Mouse (Mus musculus) stomach, embryonic 15.5 days (tissue): ENCODE results near the gene Gstt3. TPM values are rescaled to one million over a fixed set of nuclear protein-coding genes. Genes with fewer than 3 reads are reported as not detected.
A peak's percentile ranks its signal among the peaks of the same experiment; 100 is the strongest.
"Not testable (repeated sequence)": the region's sequence is repeated elsewhere in the genome, so short reads cannot be mapped to it uniquely, and the experiment has no call there.

ENCODE experiments used
- ATAC-seq: fragments of 200-750 bp; cut with Nextera tagmentation; 2 replicates; pipeline ENCODE4 v1.8.0; 2017; ENCODE audit warnings: low read depth, moderate number of reproducible peaks, moderate TSS enrichment; ENCODE audit not compliant: insufficient read depth, low FRiP score
- H3K27ac ChIP-seq: fragments of 300-500 bp; sonication (generic); 2 replicates; pipeline ENCODE4 v1.5.1; 2015; ENCODE audit warnings: mild to moderate bottlenecking, inconsistent platforms
- H3K27me3 ChIP-seq: fragments of 300-500 bp; sonication (generic); replicated peaks from 2 replicates; pipeline ENCODE4 v1.6.1; 2015; ENCODE audit warnings: inconsistent platforms
- H3K36me3 ChIP-seq: fragments of 300-500 bp; sonication (generic); 2 replicates; pipeline ENCODE4 v1.6.1; 2015; ENCODE audit warnings: inconsistent platforms
- H3K4me1 ChIP-seq: fragments of 300-500 bp; sonication (generic); 2 replicates; pipeline ENCODE4 v1.6.1; 2015; ENCODE audit warnings: inconsistent platforms
- H3K4me2 ChIP-seq: fragments of 300-500 bp; sonication (generic); 2 replicates; pipeline ENCODE4 v1.6.1; 2015; ENCODE audit warnings: mild to moderate bottlenecking, inconsistent platforms
- H3K4me3 ChIP-seq: fragments of 300-500 bp; sonication (generic); replicated peaks from 2 replicates; pipeline ENCODE4 v1.5.1; 2015; ENCODE audit warnings: inconsistent platforms
- H3K9ac ChIP-seq: fragments of 300-500 bp; sonication (generic); 2 replicates; pipeline ENCODE4 v1.6.1; 2015; ENCODE audit warnings: inconsistent platforms
- H3K9me3 ChIP-seq: fragments of 300-500 bp; sonication (generic); 2 replicates; pipeline ENCODE4 v1.6.1; 2016; ENCODE audit warnings: inconsistent platforms
- WGBS: fragments of 180-500 bp; shearing (Covaris S2); methylation state at CpG from one replicate; pipeline ENCODE4 v1.1.7; 2015; 5-methylcytosine and 5-hydroxymethylcytosine counted together
- polyA plus RNA-seq: library from polyadenylated mRNA; unstranded; fragments of >200 nt; fragmentation: Nextera tagmentation; extraction: Ambion mirVana; gene quantifications from 2 replicates; pipeline ENCODE4 v1.2.1, GENCODE M21; 2015

The Gstt3 gene
- polyA plus RNA-seq, 1 experiment from 2014 or later = 43.5 TPM

- ATAC-seq = no peak
- no peak overlapping the region for H3K27ac ChIP-seq
- no peak overlapping the region for H3K9ac ChIP-seq
- H3K9me3 ChIP-seq = no peaks in the 10 kb centered on the region
- WGBS = 82% methylated on average over 2 of the region's 2 CpGs
- H3K4me3 ChIP-seq = no peak overlapping the region
- 0 out of 2 replicates have a peak, but pooled peaks cover 17% of the 10 kb centered on the region for H3K4me1 ChIP-seq
- H3K4me2 ChIP-seq = no peak overlapping the region
- H3K36me3 ChIP-seq = no peaks in the 10 kb centered on the region
- no peaks in the 10 kb centered on the region for H3K27me3 ChIP-seq
Measured at GRCm38 (mm10) chr10:75777885-75778284, 3.3 kb downstream of the Gstt3 start.

GRCm38 (mm10) chr10:75776562-75776961 lies 4.7 kb downstream of the Gstt3 start:
- no peak overlapping the region for H3K4me2 ChIP-seq
- WGBS = 89% methylated on average over 6 of the region's 6 CpGs
- H3K27me3 ChIP-seq = no peaks in the 10 kb centered on the region
- no peaks in the 10 kb centered on the region for H3K36me3 ChIP-seq
- H3K9me3 ChIP-seq = no peaks in the 10 kb centered on the region
- H3K4me3 ChIP-seq = no peak overlapping the region
- H3K4me1 ChIP-seq = 0 out of 2 replicates have a peak, but pooled peaks cover 23% of the 10 kb centered on the region
- ATAC-seq = no peak
- H3K9ac ChIP-seq = no peak overlapping the region
- H3K27ac ChIP-seq = no peak overlapping the region

- Histone ChIP-seq H3K27me3 (no peaks in the 10 kb centered on the region), H3K9ac (no peak overlapping the region), H3K36me3 (no peaks in the 10 kb centered on the region), H3K4me2 (no peak overlapping the region), H3K4me3 (no peak overlapping the region), H3K4me1 (0 out of 2 replicates have a peak, but pooled peaks cover 11% of the 10 kb centered on the region), H3K9me3 (no peaks in the 10 kb centered on the region), H3K27ac (no peak overlapping the region)
- ATAC-seq = no peak
- 92% methylated on average over 9 of the region's 9 CpGs for WGBS
Measured at GRCm38 (mm10) chr10:75774587-75774986, 6.6 kb downstream of the Gstt3 start.

- H3K4me2 ChIP-seq = no peak overlapping the region
- ATAC-seq = no peak
- no peak overlapping the region for H3K4me3 ChIP-seq
- H3K36me3 ChIP-seq = no peaks in the 10 kb centered on the region
- H3K9ac ChIP-seq = no peak overlapping the region
- H3K27me3 ChIP-seq = no peaks in the 10 kb centered on the region
- H3K27ac ChIP-seq = no peak overlapping the region
- H3K9me3 ChIP-seq = no peaks in the 10 kb centered on the region
- H3K4me1 ChIP-seq = 0 out of 2 replicates have a peak, but pooled peaks cover 8% of the 10 kb centered on the region
- WGBS = 82% methylated on average over 5 of the region's 5 CpGs
Measured at GRCm38 (mm10) chr10:75774102-75774501, 7.1 kb downstream of the Gstt3 start.

GRCm38 (mm10) chr10:75772795-75773664 lies 8.2 kb downstream of the Gstt3 start, which contains the start of gene Ddt:
Gene Ddt (minus strand): TSS chr10:75773414.
- Histone ChIP-seq H3K27ac (no peak within 1 kb of the TSS; the same call in 1 of the 2 replicates), H3K4me3 (peak within 1 kb of the TSS; percentile 76), H3K27me3 (no peaks in the 10 kb centered on the region), H3K4me2 (peak within 1 kb of the TSS; percentile 99), H3K4me1 (0 out of 2 replicates have a peak, but pooled peaks cover 8% of the 10 kb centered on the region), H3K9ac (peak within 1 kb of the TSS; percentile 51), H3K9me3 (no peaks in the 10 kb centered on the region), H3K36me3 (no peaks in the 10 kb centered on the region)
- peak; percentile 98 for ATAC-seq
- WGBS = under 1% methylated on average over 41 of the region's 47 CpGs

- not testable (repeated sequence) for H3K9me3 ChIP-seq, H3K4me3 ChIP-seq, H3K36me3 ChIP-seq, H3K27ac ChIP-seq, H3K27me3 ChIP-seq, H3K9ac ChIP-seq, ATAC-seq, H3K4me2 ChIP-seq
- 26% methylated on average over 5 of the region's 5 CpGs for WGBS
- peaks cover 11% of the 10 kb centered on the region for H3K4me1 ChIP-seq
Measured at GRCm38 (mm10) chr10:75767756-75768155, 13.5 kb downstream of the Gstt3 start.

GRCm38 (mm10) chr10:75766856-75767255 lies 14.4 kb downstream of the Gstt3 start:
- no peak overlapping the region for H3K9ac ChIP-seq
- no peak for ATAC-seq
- H3K4me1 ChIP-seq = peaks cover 10% of the 10 kb centered on the region
- 87% methylated on average over 6 of the region's 6 CpGs for WGBS
- no peak overlapping the region for H3K4me3 ChIP-seq
- H3K27ac ChIP-seq = no peak overlapping the region
- no peak overlapping the region for H3K4me2 ChIP-seq
- H3K27me3 ChIP-seq = no peaks in the 10 kb centered on the region
- H3K36me3 ChIP-seq = no peaks in the 10 kb centered on the region
- no peaks in the 10 kb centered on the region for H3K9me3 ChIP-seq

GRCm38 (mm10) chr10:75764519-75765473 lies 16.4 kb downstream of the Gstt3 start:
- peak; percentile 34; the same call in 1 of the 2 replicates for ATAC-seq
- H3K9ac ChIP-seq = peak overlapping the region; percentile 5; the same call in 1 of the 2 replicates

GRCm38 (mm10) chr10:75763682-75764518 lies 17.3 kb downstream of the Gstt3 start, which contains the start of gene Cabin1:
Gene Cabin1 (minus strand): TSS chr10:75764341.
- no peaks in the 10 kb centered on the region for H3K9me3 ChIP-seq
- H3K27ac ChIP-seq = peak within 1 kb of the TSS; percentile 77
- H3K4me1 ChIP-seq = peaks cover 10% of the 10 kb centered on the region
- under 1% methylated on average over 61 of the region's 61 CpGs for WGBS
- no peaks in the 10 kb centered on the region for H3K36me3 ChIP-seq
- no peaks in the 10 kb centered on the region for H3K27me3 ChIP-seq
- peak within 1 kb of the TSS; percentile 74 for H3K4me2 ChIP-seq
- peak within 1 kb of the TSS; percentile 96 for H3K4me3 ChIP-seq
- peak; percentile 97 for ATAC-seq
- H3K9ac ChIP-seq = peak within 1 kb of the TSS; percentile 78

More at GRCm38 (mm10) chr10:75764519-75765473, 16.4 kb downstream of the Gstt3 start:
- Histone ChIP-seq H3K27ac (peak overlapping the region; percentile 77), H3K27me3 (no peaks in the 10 kb centered on the region), H3K9me3 (no peaks in the 10 kb centered on the region), H3K4me2 (peak overlapping the region; percentile 74), H3K4me1 (peaks cover 10% of the 10 kb centered on the region), H3K4me3 (peak overlapping the region; percentile 96), H3K36me3 (no peaks in the 10 kb centered on the region)
- 1% methylated on average over 27 of the region's 27 CpGs for WGBS

GRCm38 (mm10) chr10:75762413-75762812 lies 18.8 kb downstream of the Gstt3 start:
- no peak overlapping the region for H3K27ac ChIP-seq
- H3K4me1 ChIP-seq = peaks cover 10% of the 10 kb centered on the region
- WGBS = 87% methylated on average over 3 of the region's 3 CpGs
- no peak overlapping the region for H3K9ac ChIP-seq
- no peaks in the 10 kb centered on the region for H3K9me3 ChIP-seq
- H3K4me2 ChIP-seq = 0 out of 2 replicates have a peak overlapping the region, but pooled peaks have one; percentile 41
- ATAC-seq = no peak
- H3K27me3 ChIP-seq = no peaks in the 10 kb centered on the region
- H3K4me3 ChIP-seq = no peak overlapping the region
- peaks cover 7% of the 10 kb centered on the region; the same call in 1 of the 2 replicates for H3K36me3 ChIP-seq

- ATAC-seq = no peak
- H3K27me3 ChIP-seq = no peaks in the 10 kb centered on the region
- no peak overlapping the region for H3K4me2 ChIP-seq
- 96% methylated on average over 3 of the region's 3 CpGs for WGBS
- no peak overlapping the region for H3K9ac ChIP-seq
- no peaks in the 10 kb centered on the region for H3K9me3 ChIP-seq
- H3K36me3 ChIP-seq = peaks cover 11% of the 10 kb centered on the region; the same call in 1 of the 2 replicates
- no peak overlapping the region for H3K27ac ChIP-seq
- no peak overlapping the region for H3K4me3 ChIP-seq
- H3K4me1 ChIP-seq = peaks cover 10% of the 10 kb centered on the region
Measured at GRCm38 (mm10) chr10:75760311-75760710, 20.9 kb downstream of the Gstt3 start.
